Mouse (Mus musculus) CH12.LX (cell line): ENCODE measurements around the gene Rp9. TPM values are rescaled to one million over a fixed set of nuclear protein-coding genes. Genes with fewer than 3 reads are reported as not detected.

Experiments
- DNase-seq: peaks from one replicate; pipeline ENCODE4 v3.0.0-alpha.2; 2013; ENCODE audit errors: extremely low read depth
- H3K27ac ChIP-seq: 2 replicates; pipeline ENCODE4 v1.5.1; 2012; ENCODE audit warnings: low read depth, mild to moderate bottlenecking, control low read depth, moderate library complexity; ENCODE audit not compliant: insufficient read depth
- H3K27me3 ChIP-seq: replicated peaks from 2 replicates; pipeline ENCODE3; 2012; ENCODE audit warnings: inconsistent platforms
- H3K36me3 ChIP-seq, 2 experiments: replicated peaks in 1 of 2; 2 replicates each; pipeline versions ENCODE3 to v1.6.1; 2012; ENCODE audit warnings: inconsistent platforms in 1 of 2, low read length in 1 of 2, mild to moderate bottlenecking in 1 of 2, mixed read lengths in 1 of 2, moderate library complexity in 1 of 2; ENCODE audit not compliant: control insufficient read depth in 1 of 2, insufficient read depth in 1 of 2
- H3K4me1 ChIP-seq, 2 experiments: 2 replicates each; pipeline ENCODE4 v1.6.1; 2012; ENCODE audit warnings: inconsistent platforms in 1 of 2, moderate library complexity in 1 of 2; ENCODE audit not compliant: insufficient read depth in 2 of 2, control insufficient read depth in 1 of 2
- H3K4me2 ChIP-seq: 2 replicates; pipeline ENCODE4 v1.6.1; 2012; ENCODE audit warnings: low read depth, mild to moderate bottlenecking, control low read depth; ENCODE audit not compliant: poor library complexity, insufficient read depth, severe bottlenecking
- H3K4me3 ChIP-seq, 3 experiments: fragments of 150-350 bp in 1 of 3; sonication (generic) in 1 of 3; replicated peaks in 1 of 3; 2 replicates each; pipeline versions ENCODE3 to v1.5.1; 2011 to 2012; ENCODE audit warnings: low read depth in 2 of 3, low read length in 2 of 3, mild to moderate bottlenecking in 2 of 3, moderate library complexity in 2 of 3, control low read depth in 1 of 3, improper control_type of control experiment in 1 of 3, inconsistent platforms in 1 of 3, mixed read lengths in 1 of 3; ENCODE audit not compliant: poor library complexity in 1 of 3
- H3K79me2 ChIP-seq: replicated peaks from 2 replicates; pipeline ENCODE4 v1.6.1; 2012; ENCODE audit warnings: mild to moderate bottlenecking, moderate library complexity; ENCODE audit not compliant: control insufficient read depth, poor library complexity, insufficient read depth, severe bottlenecking; ENCODE audit errors: extremely low read depth
- H3K9ac ChIP-seq: 2 replicates; pipeline ENCODE4 v1.6.1; 2012; ENCODE audit warnings: low read depth, mild to moderate bottlenecking, control low read depth, moderate library complexity; ENCODE audit not compliant: insufficient read depth
- H3K9me3 ChIP-seq: replicated peaks from 2 replicates; pipeline ENCODE3; 2012; ENCODE audit warnings: low read length, inconsistent platforms, mixed read lengths
- BHLHE40 ChIP-seq: IDR thresholded peaks from 2 replicates; pipeline ENCODE4 v1.6.1; 2011; ENCODE audit warnings: mild to moderate bottlenecking, low read depth, low read length, improper control_type of control experiment
- CHD2 ChIP-seq: IDR thresholded peaks from 2 replicates; pipeline ENCODE4 v1.6.1; 2011; ENCODE audit warnings: low read length, improper control_type of control experiment
- ELF1 ChIP-seq: IDR thresholded peaks from 2 replicates; pipeline ENCODE4 v1.6.1; 2014; ENCODE audit warnings: low read depth, mild to moderate bottlenecking, inconsistent platforms, low read length, improper control_type of control experiment
- GABPA ChIP-seq: IDR thresholded peaks from 2 replicates; pipeline ENCODE4 v1.6.1; 2012; ENCODE audit warnings: low read depth, low read length, improper control_type of control experiment, inconsistent platforms; ENCODE audit not compliant: insufficient replicate concordance
- HCFC1 ChIP-seq: IDR thresholded peaks from 2 replicates; pipeline ENCODE4 v1.6.1; 2012; ENCODE audit warnings: low read depth, mild to moderate bottlenecking, inconsistent platforms, low read length, improper control_type of control experiment
- IRF4 ChIP-seq: IDR thresholded peaks from 2 replicates; pipeline ENCODE4 v1.6.1; 2014; ENCODE audit warnings: low read depth, mild to moderate bottlenecking, inconsistent platforms, low read length, improper control_type of control experiment
- JUND ChIP-seq: conservative IDR thresholded peaks from 2 replicates; pipeline ENCODE4 v1.6.1; 2011; ENCODE audit warnings: low read depth, low read length, improper control_type of control experiment
- KAT2A ChIP-seq: IDR thresholded peaks from 2 replicates; pipeline ENCODE4 v1.6.1; 2012; ENCODE audit warnings: low read length, improper control_type of control experiment, inconsistent platforms; ENCODE audit not compliant: insufficient replicate concordance
- MAFK ChIP-seq: IDR thresholded peaks from 2 replicates; pipeline ENCODE4 v1.6.1; 2011; ENCODE audit warnings: low read length, improper control_type of control experiment; ENCODE audit not compliant: insufficient replicate concordance
- MAX ChIP-seq: IDR thresholded peaks from 2 replicates; pipeline ENCODE4 v1.6.1; 2011; ENCODE audit warnings: low read length, improper control_type of control experiment
- MAZ ChIP-seq: IDR thresholded peaks from 2 replicates; pipeline ENCODE4 v1.6.1; 2012; ENCODE audit warnings: low read depth, mild to moderate bottlenecking, inconsistent platforms, low read length, improper control_type of control experiment, moderate library complexity
- MEF2A ChIP-seq: IDR thresholded peaks from 2 replicates; pipeline ENCODE4 v1.6.1; 2014; ENCODE audit warnings: low read depth, mild to moderate bottlenecking, inconsistent platforms, low read length, improper control_type of control experiment, borderline replicate concordance
- MXI1 ChIP-seq: IDR thresholded peaks from 2 replicates; pipeline ENCODE4 v1.6.1; 2011; ENCODE audit warnings: mild to moderate bottlenecking, low read depth, low read length, improper control_type of control experiment
- NELFE ChIP-seq: IDR thresholded peaks from 2 replicates; pipeline ENCODE4 v1.6.1; 2011; ENCODE audit warnings: low read depth, low read length, improper control_type of control experiment
- NRF1 ChIP-seq: IDR thresholded peaks from 2 replicates; pipeline ENCODE4 v1.6.1; 2014; ENCODE audit warnings: low read depth, mild to moderate bottlenecking, inconsistent platforms, low read length, improper control_type of control experiment, moderate library complexity
- POLR2A ChIP-seq: IDR thresholded peaks from 2 replicates; pipeline ENCODE4 v1.6.1; 2011; ENCODE audit warnings: low read depth, mild to moderate bottlenecking, improper control_type of control experiment, low read length
- POLR2AphosphoS2 ChIP-seq: IDR thresholded peaks from 2 replicates; pipeline ENCODE4 v1.6.1; 2011; ENCODE audit warnings: low read depth, low read length, improper control_type of control experiment
- SIN3A ChIP-seq: IDR thresholded peaks from 2 replicates; pipeline ENCODE4 v1.6.1; 2012; ENCODE audit warnings: low read length, improper control_type of control experiment, inconsistent platforms
- ZC3H11A ChIP-seq: IDR thresholded peaks from 2 replicates; pipeline ENCODE4 v1.6.1; 2012; ENCODE audit warnings: low read depth, mild to moderate bottlenecking, inconsistent platforms, low read length, improper control_type of control experiment
- ZMIZ1 ChIP-seq: IDR thresholded peaks from 2 replicates; pipeline ENCODE4 v1.6.1; 2012; ENCODE audit warnings: low read depth, mild to moderate bottlenecking, inconsistent platforms, low read length, improper control_type of control experiment
- dilution Hi-C: fragments of 300-500 bp; cut with MboI; formaldehyde crosslinking; loops from 2 replicates; pipeline ENCODE4 v1.14.3; 2020; ENCODE audit warnings: low sequenced_read_pairs; ENCODE audit not compliant: extremely low pct_unique_long_range_greater_than_20kb, extremely low pct_ligation_motif_present
- in situ Hi-C: fragments of 300-500 bp; cut with MboI; formaldehyde crosslinking; loops from 3 replicates; pipeline ENCODE4 v1.14.3; 2019; ENCODE audit warnings: low sequenced_read_pairs, low pct_ligation_motif_present, low pct_unique_long_range_greater_than_20kb, mixed read lengths
- polyA plus RNA-seq: library from polyadenylated mRNA; unstranded; fragments of >175 nt; gene quantifications from 2 replicates; pipeline ENCODE4 v1.2.1, GENCODE M21; 2012; ENCODE audit warnings: low read depth; ENCODE audit not compliant: insufficient read length
- total RNA-seq, 2 experiments: library from RNA; depleted of rRNA; stranded (reverse); fragments of 300-350 nt in 1 of 2; fragments of >200 nt in 1 of 2; gene quantifications; 2 replicates each; pipeline ENCODE4 v1.2.3; 2012 to 2014

Rp9 gene
- total and polyA plus RNA-seq, 3 experiments, result 64.2 to 86.9 (median 85.0) TPM

- H3K9ac ChIP-seq, result peak overlapping the region; percentile 84
- dilution Hi-C loops (no loop called here), in situ Hi-C loops (no loop called here)
- H3K4me1 ChIP-seq, result peaks cover 2 to 9% of the 10 kb centered on the region in 2 experiments; a peak in 2 of 4 replicates
- H3K4me2 ChIP-seq, result peak overlapping the region; percentile 100
- no peaks in the 10 kb centered on the region for H3K27me3 ChIP-seq
- TF ChIP-seq ZC3H11A (no peak), MAX (peak; percentile 74), BHLHE40 (peak; percentile 29; the same call in 1 of the 2 replicates), SIN3A (no peak)
- no peaks in the 10 kb centered on the region for H3K9me3 ChIP-seq
- peak overlapping the region; percentile 67 to 90 (median 84) for H3K4me3 ChIP-seq
- H3K79me2 ChIP-seq, result no peaks in the 10 kb centered on the region
- no peak for DNase-seq
- H3K36me3 ChIP-seq, result no peaks in the 10 kb centered on the region
- no peak overlapping the region for H3K27ac ChIP-seq
These were observed 6.7 kb upstream of the Rp9 start for GRCm38 (mm10) chr9:22476265-22476664.

DNA sequence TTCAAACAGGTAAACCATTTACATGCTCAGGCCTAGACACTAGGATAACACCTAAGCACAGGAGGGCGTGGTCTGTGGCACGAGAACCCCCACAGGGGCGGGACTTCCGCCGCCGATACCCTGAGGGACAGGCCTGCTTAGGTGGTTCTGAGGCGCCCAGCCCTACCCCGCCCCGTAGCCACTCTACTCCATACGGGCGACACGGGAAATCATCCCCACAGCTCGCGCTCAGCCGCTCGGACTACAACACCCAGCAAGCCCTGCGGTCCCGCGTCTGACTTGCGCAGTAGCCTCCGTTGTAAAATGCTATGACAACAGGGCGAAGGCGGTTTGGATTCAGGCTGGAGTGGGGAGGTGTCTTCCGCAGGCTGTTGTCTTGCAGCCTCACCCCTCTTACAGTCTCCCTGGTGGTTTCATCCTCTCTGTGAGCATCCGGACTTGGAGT lies 5.9 kb upstream of the Rp9 start, which contains the start of gene Bbs9:
Gene Bbs9, plus strand, starts transcription at position 292 of the 445 bp plus-strand sequence.
- in situ Hi-C loops, result no loop called here
- no peak for TF ChIP-seq MAFK
- TF ChIP-seq MAZ, result peak; percentile 48; the same call in 1 of the 2 replicates
- peak; percentile 77; the same call in 1 of the 2 replicates for TF ChIP-seq MXI1
- TF ChIP-seq NRF1, result peak; percentile 91
- no peak for TF ChIP-seq ZMIZ1
- peak; percentile 85 for TF ChIP-seq ELF1
- TF ChIP-seq ZC3H11A, result no peak
- peak; percentile 38; the same call in 1 of the 2 replicates for TF ChIP-seq GABPA
- peak; percentile 61; the same call in 1 of the 2 replicates for TF ChIP-seq MEF2A
- TF ChIP-seq IRF4, result peak; percentile 38; the same call in 1 of the 2 replicates
- TF ChIP-seq CHD2, result no peak
- TF ChIP-seq SIN3A, result peak; percentile 79
- peak; percentile 42 for TF ChIP-seq POLR2A
- peak; percentile 44 for TF ChIP-seq NELFE
- no peak for TF ChIP-seq JUND
- TF ChIP-seq POLR2AphosphoS2, result no peak
- TF ChIP-seq HCFC1, result peak; percentile 99
- peak; percentile 92; the same call in 1 of the 2 replicates for TF ChIP-seq KAT2A
- peak; percentile 56; the same call in 1 of the 2 replicates for TF ChIP-seq MAX

More for the DNA sequence above, 5.9 kb upstream of the Rp9 start, which contains the start of gene Bbs9:
- no peaks in the 10 kb centered on the region for H3K36me3 ChIP-seq
- no peaks in the 10 kb centered on the region for H3K9me3 ChIP-seq
- H3K4me2 ChIP-seq, result peak within 1 kb of the TSS; percentile 100
- dilution Hi-C loops, result no loop called here
- peaks cover 2 to 9% of the 10 kb centered on the region in 2 experiments; a peak in 2 of 4 replicates for H3K4me1 ChIP-seq
- DNase-seq, result peak; percentile 95
- peak within 1 kb of the TSS; percentile 84 for H3K9ac ChIP-seq
- peak within 1 kb of the TSS; percentile 67 to 90 (median 84) for H3K4me3 ChIP-seq
- no peak within 1 kb of the TSS for H3K27ac ChIP-seq
- H3K27me3 ChIP-seq, result no peaks in the 10 kb centered on the region
- H3K79me2 ChIP-seq, result no peaks in the 10 kb centered on the region
